Mouse (Mus musculus) hindlimb bud, embryonic 11.5 days (tissue): ENCODE data around the gene Dlg1.

ENCODE experiments used
- DNase-seq: peaks from one replicate; pipeline ENCODE4 v3.0.0-alpha.2; 2012; ENCODE audit warnings: low read depth, low spot score; ENCODE audit errors: extremely low spot score

Gene Dlg1

DNA sequence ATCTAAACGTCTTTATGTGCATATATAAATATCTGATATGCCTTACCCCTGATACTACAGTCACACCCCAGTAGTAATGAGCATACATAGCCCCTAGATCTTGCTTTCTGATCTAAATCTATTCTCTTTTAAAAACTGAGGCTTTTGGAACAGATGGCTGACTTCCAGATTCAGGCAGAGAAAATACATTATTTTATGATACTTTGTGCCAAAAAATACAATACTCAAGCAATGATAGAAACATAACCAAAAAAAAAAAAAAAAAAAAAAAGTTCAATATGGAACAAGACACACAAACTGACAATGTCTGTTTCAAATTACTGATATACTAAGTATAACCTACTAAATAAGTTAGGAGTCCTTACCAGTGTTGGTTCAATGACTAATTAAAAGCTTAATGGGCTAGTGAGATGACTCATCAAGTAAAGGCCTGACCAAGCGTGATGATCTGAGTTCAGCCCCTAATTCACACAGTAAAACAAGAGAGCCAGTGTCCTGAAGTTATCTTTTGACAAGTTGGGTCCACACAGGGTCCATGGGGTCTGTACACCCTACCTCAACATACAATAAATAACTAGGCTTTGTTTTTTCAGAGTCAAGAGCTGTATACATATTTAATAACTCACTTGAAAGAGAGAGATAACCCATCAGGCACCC is 171.5 kb downstream of the Dlg1 start:
- DNase-seq, result no peak

GRCm38 (mm10) chr16:31837362-31837761 is 174.1 kb downstream of the Dlg1 start:
- DNase-seq, result no peak

DNA sequence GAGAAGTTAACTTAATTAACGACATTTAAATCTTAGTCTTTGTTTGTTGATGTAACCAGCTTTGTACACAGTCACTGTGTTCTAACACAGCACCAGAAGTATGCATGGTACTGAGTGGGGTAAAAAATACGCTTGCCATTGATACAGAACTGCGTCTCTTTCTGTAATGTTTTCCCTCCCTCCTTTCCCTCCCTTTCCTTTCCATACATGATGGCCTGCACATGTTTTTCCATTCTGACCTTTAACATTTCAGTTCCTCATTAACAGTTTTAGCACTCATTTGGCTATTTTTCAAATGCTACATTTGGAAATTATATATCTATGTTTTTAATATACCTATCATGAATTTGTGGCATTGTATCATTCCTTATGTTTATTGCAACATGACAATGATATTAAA is 181.0 kb downstream of the Dlg1 start:
- no peak for DNase-seq

GRCm38 (mm10) chr16:31846763-31847162 is 183.5 kb downstream of the Dlg1 start:
- DNase-seq, result no peak

- no peak for DNase-seq
Measured at GRCm38 (mm10) chr16:31863920-31864319, 200.7 kb downstream of the Dlg1 start.

- no peak for DNase-seq
Measured at GRCm38 (mm10) chr16:31865242-31865641, 202.0 kb downstream of the Dlg1 start.

DNA sequence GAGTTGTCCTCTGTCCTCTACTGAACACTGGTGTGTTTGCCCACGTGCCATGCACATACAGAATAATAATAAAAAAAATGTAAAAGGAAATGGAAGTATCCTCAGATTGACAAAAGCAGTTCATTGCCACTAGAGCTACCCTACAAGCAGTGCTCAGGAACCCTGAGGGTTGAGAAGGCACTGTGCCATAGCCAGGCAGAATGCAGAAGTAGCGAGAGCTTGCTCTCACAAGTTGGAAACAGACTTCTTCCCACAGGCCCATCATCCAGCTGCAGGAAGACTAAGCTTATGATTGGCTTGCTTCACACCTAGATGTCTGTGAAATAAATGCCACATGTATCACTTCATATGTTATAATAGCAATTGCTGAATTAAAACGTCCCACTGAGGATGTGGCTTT is 203.7 kb downstream of the Dlg1 start:
- no peak for DNase-seq

GRCm38 (mm10) chr16:31867736-31868135 is 204.5 kb downstream of the Dlg1 start:
- DNase-seq, result no peak

- no peak for DNase-seq
Measured at GRCm38 (mm10) chr16:31873721-31874120, 210.5 kb downstream of the Dlg1 start.

DNA sequence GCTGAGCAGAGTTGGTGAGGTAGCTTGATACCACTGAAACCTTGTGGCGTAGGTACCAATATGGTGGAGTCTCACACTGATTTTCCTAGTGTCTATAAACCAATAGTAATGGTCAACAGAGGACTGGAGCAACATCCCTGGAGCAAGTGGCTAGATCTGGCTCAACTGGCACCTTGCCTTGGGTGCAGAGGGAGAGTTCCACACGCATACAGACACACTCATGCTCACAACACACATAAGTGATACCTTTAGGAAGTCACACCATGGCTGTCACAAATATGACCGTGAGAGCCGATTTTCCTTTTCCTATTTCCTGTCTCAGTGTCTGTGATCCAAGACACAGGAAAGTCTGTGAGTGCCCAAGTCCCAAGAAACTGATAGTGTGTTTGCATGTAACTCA is 212.1 kb downstream of the Dlg1 start:
- no peak for DNase-seq

- DNase-seq, result no peak
Measured at GRCm38 (mm10) chr16:31876386-31876785, 213.1 kb downstream of the Dlg1 start.

GRCm38 (mm10) chr16:31878052-31878451 is 214.8 kb downstream of the Dlg1 start:
- no peak for DNase-seq

- DNase-seq, result no peak
Measured at GRCm38 (mm10) chr16:31878573-31879257, 215.5 kb downstream of the Dlg1 start, which contains the start of gene Meltf. Gene Meltf, plus strand, starts transcription at chr16:31878810.

DNA sequence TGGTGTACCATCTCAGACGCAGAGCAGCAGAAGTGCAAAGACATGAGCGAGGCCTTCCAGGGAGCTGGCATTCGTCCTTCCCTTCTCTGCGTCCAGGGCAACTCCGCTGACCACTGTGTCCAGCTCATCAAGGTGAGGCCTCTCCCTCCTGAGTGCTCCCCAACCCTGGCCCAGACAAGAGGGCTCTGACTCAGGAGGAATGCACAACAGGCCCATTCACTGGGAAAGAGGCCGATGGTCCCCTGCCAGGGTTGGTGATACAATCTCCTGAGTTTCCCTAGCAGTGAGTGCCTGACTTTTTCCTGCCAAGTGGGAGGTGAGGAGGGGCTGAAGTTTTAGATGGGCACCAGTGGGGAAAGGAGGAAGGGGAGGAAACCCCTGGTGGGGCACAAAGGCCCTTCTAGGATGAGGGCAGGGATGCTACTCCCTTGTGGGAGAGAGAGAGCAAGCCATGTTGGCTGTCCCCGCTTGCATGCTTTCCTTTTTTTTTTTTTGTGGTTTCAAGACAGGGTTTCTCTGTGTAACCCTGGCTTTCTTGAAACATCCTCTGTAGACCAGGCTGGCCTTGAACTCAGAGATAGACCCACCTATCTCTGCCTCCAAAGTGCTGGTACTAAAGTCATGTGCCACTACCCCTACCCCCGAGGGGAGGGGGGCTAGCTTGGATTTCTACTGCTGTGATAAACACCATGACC is 217.1 kb downstream of the Dlg1 start:
- DNase-seq, result no peak

GRCm38 (mm10) chr16:31882381-31882908 is 219.2 kb downstream of the Dlg1 start:
- no peak for DNase-seq

DNA sequence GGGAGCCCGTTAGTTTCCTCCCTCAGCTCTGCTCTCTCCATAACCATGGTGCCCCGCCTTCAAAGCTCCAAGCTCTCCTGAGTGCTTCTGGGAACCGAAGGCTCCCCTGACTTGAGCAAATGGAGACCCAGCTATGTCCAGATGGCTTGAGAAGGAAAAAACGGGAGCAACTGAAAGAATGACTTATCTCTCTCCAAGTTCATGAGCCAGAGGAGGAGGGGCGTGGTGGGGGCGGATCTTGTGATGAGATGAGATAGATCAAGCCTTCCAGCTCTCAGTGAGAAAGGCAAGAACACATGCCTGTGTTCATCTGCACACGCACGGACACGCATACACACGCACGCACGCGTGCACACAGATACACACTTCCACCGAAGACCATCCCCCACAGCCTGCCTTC is 220.1 kb downstream of the Dlg1 start:
- no peak for DNase-seq

GRCm38 (mm10) chr16:31883902-31884301 is 220.7 kb downstream of the Dlg1 start:
- no peak for DNase-seq

GRCm38 (mm10) chr16:31890907-31891306 is 227.7 kb downstream of the Dlg1 start:
- no peak for DNase-seq

- no peak for DNase-seq
Measured at GRCm38 (mm10) chr16:31893396-31894141, 230.3 kb downstream of the Dlg1 start.

GRCm38 (mm10) chr16:31896971-31897774 is 233.9 kb downstream of the Dlg1 start:
- DNase-seq, result no peak
